Mouse (Mus musculus) macrophage (primary cell): ENCODE results near the gene Slc38a6. TPM values are rescaled to one million over a fixed set of nuclear protein-coding genes. Genes with fewer than 3 reads are reported as not detected.

ENCODE experiments used
- H3K27ac ChIP-seq: fragments of 350-480 bp; formaldehyde crosslinking; 2 replicates; pipeline ENCODE4 v1.9.0; 2021
- H3K36me3 ChIP-seq: fragments of 350-480 bp; formaldehyde crosslinking; 2 replicates; pipeline ENCODE4 v1.9.0; 2021; ENCODE audit errors: inconsistent target
- H3K4me3 ChIP-seq: fragments of 350-480 bp; formaldehyde crosslinking; 2 replicates; pipeline ENCODE4 v1.9.0; 2021; ENCODE audit errors: inconsistent target
- H3K79me2 ChIP-seq: fragments of 350-480 bp; formaldehyde crosslinking; 2 replicates; pipeline ENCODE4 v1.9.0; 2021; ENCODE audit errors: inconsistent target
- WGBS: methylation state at CpG from one replicate; pipeline ENCODE4 v1.1.7; 2026; ENCODE audit warnings: inconsistent platforms; ENCODE audit not compliant: missing documents; 5-methylcytosine and 5-hydroxymethylcytosine counted together
- polyA plus RNA-seq: library from polyadenylated mRNA; stranded (reverse); fragments of 250-400 nt; gene quantifications from 3 replicates; pipeline ENCODE4 v1.2.4, GENCODE M21; 2018; ENCODE audit warnings: inconsistent platforms

The Slc38a6 gene
- polyA plus RNA-seq, 1 experiment from 2014 or later: 40.6 TPM

DNA sequence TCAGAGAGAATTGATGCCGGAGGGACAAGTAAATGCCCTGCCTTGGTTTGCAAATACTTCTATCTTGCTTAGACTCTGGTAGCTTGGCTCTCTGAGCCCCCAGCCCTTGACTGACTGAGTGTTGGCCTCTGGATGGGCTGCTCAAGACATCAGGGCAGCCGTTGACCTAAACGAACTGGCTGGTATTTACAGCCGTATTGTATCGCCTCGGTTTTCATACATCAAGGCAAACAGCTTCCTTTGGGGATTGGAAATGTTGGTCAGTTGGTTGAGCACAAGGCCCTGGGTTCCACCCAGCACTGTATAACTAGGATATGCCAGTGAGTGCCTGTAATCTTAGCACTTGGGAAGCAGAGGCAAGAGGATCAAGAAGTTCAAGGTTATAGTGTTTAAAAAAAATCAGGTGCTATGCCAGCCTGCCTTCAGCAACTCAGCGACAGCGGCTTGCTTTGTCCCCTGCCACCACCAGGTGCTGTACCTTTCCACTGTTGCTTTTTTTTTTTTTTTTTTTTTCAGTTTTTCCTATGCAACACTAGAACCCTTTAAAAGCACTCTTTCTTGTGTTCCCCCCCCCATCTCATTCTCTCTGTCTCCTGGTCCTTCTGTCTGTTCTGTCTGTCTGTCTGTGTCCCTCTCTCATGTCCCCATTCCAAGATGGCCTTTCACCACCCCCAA is 94.2 kb downstream of the Slc38a6 start:
- Histone ChIP-seq H3K36me3 (no peaks in the 10 kb centered on the region), H3K4me3 (no peak overlapping the region), H3K27ac (no peak overlapping the region), H3K79me2 (no peaks in the 10 kb centered on the region)
- WGBS: 89% methylated on average over 8 of the region's 8 CpGs

- no peak overlapping the region for H3K4me3 ChIP-seq
- no peaks in the 10 kb centered on the region for H3K79me2 ChIP-seq
- 58% methylated on average over 6 of the region's 7 CpGs for WGBS
Measured at GRCm38 (mm10) chr12:73381452-73381851, 94.9 kb downstream of the Slc38a6 start.

GRCm38 (mm10) chr12:73382290-73383178 is 96.0 kb downstream of the Slc38a6 start:
- Histone ChIP-seq H3K36me3 (no peaks in the 10 kb centered on the region), H3K27ac (no peak overlapping the region), H3K4me3 (no peak overlapping the region), H3K79me2 (no peaks in the 10 kb centered on the region)
- 53% methylated on average over 10 of the region's 12 CpGs for WGBS

More at GRCm38 (mm10) chr12:73381452-73381851, 94.9 kb downstream of the Slc38a6 start:
- H3K36me3 ChIP-seq: no peaks in the 10 kb centered on the region
- no peak overlapping the region for H3K27ac ChIP-seq

DNA sequence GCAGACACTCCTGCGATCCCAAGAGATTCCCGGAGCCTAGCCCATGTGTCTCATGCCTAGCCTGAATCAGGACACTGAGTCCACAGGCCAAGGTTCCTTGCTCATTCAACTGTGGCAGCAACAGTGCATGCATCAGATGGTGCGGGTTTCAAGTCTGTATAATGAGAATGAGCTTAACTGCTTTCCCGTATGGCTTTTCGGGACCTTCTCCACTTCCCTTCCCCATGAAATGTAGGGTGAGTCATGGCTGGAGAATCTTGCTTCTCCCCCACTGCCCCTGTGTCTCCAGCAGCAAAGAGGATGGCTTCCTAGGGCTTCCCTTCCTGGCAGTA is 96.6 kb downstream of the Slc38a6 start:
- 84% methylated on average over 5 of the region's 5 CpGs for WGBS
- Histone ChIP-seq H3K36me3 (no peaks in the 10 kb centered on the region), H3K79me2 (no peaks in the 10 kb centered on the region), H3K27ac (no peak overlapping the region), H3K4me3 (no peak overlapping the region)

DNA sequence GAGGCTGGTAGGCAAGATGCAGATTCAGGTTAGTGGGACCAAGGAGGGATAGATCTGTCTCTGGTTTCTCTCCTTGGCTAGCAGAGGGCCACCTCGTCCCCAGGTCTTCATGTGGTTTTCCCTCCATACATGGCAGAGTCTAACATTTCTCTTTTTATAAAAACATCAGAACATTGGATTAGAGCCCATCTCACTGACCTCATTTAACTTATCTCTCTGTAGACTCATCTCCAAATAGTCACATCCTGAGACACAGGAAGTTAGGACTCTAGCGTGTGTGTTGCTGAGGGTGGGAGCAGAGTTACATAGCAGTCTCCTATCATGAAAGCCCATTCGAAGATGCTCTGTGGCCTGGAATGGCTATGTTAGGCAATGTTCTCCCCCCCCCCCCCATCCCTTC is 97.3 kb downstream of the Slc38a6 start:
- 58% methylated on average over 3 of the region's 3 CpGs for WGBS
- H3K27ac ChIP-seq: no peak overlapping the region
- no peaks in the 10 kb centered on the region for H3K36me3 ChIP-seq
- no peaks in the 10 kb centered on the region for H3K79me2 ChIP-seq
- no peak overlapping the region for H3K4me3 ChIP-seq

GRCm38 (mm10) chr12:73384747-73385146 is 98.2 kb downstream of the Slc38a6 start:
- Histone ChIP-seq H3K36me3 (no peaks in the 10 kb centered on the region), H3K27ac (no peak overlapping the region), H3K79me2 (no peaks in the 10 kb centered on the region), H3K4me3 (no peak overlapping the region)
- 14% methylated on average over 6 of the region's 6 CpGs for WGBS

DNA sequence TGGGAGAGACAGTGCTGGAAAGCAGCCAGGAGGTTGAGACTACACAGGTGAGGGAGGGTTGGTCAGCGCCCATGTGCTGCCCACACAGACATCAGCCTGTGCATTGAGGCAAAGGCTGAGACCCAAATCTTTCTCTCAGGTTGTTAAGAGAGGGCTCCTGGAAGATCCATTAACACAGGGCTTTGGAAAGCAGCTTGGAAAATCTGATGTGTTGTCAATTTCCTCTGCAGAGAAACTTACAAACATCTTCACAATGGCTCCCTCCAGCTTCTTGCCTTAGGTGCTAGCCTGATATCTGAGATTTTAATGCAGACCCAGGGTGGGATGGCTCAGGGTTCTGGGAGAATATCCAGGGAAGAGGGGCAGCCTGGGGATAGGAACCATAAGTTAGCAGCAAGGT is 105.9 kb downstream of the Slc38a6 start:
- H3K36me3 ChIP-seq: no peaks in the 10 kb centered on the region
- no peak overlapping the region for H3K4me3 ChIP-seq
- 92% methylated on average over 1 of the region's 1 CpGs for WGBS
- no peaks in the 10 kb centered on the region for H3K79me2 ChIP-seq
- no peak overlapping the region for H3K27ac ChIP-seq

DNA sequence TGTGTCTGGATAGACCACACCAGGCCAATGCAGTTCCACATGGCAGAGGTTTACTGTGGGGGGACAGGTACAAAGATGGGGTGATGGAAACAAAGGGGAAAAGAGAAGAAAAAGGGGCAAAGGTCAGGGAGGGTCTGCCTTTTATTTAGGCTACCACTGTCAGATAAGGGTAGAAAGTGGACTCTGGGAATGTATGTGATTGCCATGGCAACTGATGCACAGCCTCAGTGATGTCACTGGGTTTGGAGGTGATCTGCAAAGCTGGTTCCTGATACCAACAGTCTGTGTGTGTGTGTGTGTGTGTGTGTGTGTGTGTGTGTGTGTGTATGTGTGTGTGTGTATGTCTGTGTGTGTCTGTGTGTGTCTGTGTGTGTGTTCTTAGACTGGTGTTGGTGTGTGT is 106.4 kb downstream of the Slc38a6 start:
- no peaks in the 10 kb centered on the region for H3K79me2 ChIP-seq
- no peak overlapping the region for H3K4me3 ChIP-seq
- no peaks in the 10 kb centered on the region for H3K36me3 ChIP-seq
- no peak overlapping the region for H3K27ac ChIP-seq

GRCm38 (mm10) chr12:73393881-73394291 is 107.3 kb downstream of the Slc38a6 start:
- WGBS: 99% methylated on average over 6 of the region's 6 CpGs
- no peak overlapping the region for H3K4me3 ChIP-seq
- H3K27ac ChIP-seq: no peak overlapping the region
- no peaks in the 10 kb centered on the region for H3K36me3 ChIP-seq
- H3K79me2 ChIP-seq: no peaks in the 10 kb centered on the region

GRCm38 (mm10) chr12:73394571-73394970 is 108.0 kb downstream of the Slc38a6 start:
- 93% methylated on average over 5 of the region's 5 CpGs for WGBS
- Histone ChIP-seq H3K4me3 (no peak overlapping the region), H3K36me3 (no peaks in the 10 kb centered on the region), H3K79me2 (no peaks in the 10 kb centered on the region), H3K27ac (no peak overlapping the region)

DNA sequence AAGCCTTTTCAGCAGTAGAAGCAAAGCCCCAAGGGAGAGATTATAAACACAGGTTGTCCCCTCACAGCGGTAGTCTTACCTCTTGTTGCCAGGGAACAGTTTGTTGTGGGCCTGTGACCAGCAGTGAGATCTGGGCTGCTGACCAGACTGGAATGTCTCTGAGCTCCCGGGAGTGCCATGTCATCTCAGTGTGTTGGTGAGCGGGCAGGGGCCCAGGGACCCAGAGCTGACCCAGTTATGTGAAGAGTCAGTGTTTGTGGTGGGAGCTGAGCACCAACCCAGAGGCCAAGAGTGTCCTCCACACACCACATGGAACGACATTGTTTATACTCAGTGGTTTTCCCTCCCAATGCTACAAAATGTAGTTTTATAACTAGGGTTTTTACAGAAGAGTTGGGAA is 112.8 kb downstream of the Slc38a6 start:
- Histone ChIP-seq H3K79me2 (no peaks in the 10 kb centered on the region), H3K27ac (no peak overlapping the region), H3K36me3 (no peaks in the 10 kb centered on the region), H3K4me3 (no peak overlapping the region)
- WGBS: 94% methylated on average over 4 of the region's 4 CpGs

GRCm38 (mm10) chr12:73400481-73401025 is 114.0 kb downstream of the Slc38a6 start:
- WGBS: 98% methylated on average over 4 of the region's 4 CpGs
- Histone ChIP-seq H3K36me3 (no peaks in the 10 kb centered on the region), H3K79me2 (no peaks in the 10 kb centered on the region), H3K4me3 (no peak overlapping the region), H3K27ac (no peak overlapping the region)

DNA sequence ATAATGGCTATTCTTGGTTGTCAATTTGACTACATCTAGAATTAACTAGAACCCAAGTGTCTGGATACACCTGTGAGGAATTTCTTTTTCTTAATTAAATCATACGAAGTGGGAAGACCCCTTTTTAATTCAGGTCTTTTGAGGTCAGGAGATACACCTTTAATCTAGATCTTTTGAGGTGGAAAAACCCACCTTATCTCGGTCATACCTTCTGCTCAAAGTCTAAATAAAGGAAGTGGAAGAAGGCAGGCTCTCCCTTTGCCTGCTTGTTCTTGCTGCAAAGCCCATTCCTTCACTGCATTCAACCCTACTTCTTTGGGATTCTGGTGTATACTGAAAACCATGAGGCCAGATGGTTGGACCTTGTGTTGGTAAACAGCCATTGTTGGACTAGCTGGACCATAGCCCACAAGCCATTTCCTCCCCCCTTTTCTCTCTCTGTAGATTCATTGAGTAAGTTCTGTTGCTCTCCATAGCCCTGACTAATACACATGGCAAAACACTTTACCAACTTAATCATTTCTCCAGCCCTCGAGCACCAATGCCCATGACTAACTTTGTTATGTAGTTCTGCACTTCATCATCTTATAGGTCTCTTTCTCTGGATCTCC is 115.0 kb downstream of the Slc38a6 start:
- WGBS: 49% methylated on average over 3 of the region's 3 CpGs
- Histone ChIP-seq H3K36me3 (no peaks in the 10 kb centered on the region), H3K27ac (no peak overlapping the region)

GRCm38 (mm10) chr12:73402137-73402712 is 115.6 kb downstream of the Slc38a6 start:
- WGBS: 87% methylated on average over 5 of the region's 5 CpGs
- Histone ChIP-seq H3K79me2 (no peaks in the 10 kb centered on the region), H3K4me3 (no peak overlapping the region), H3K27ac (no peak overlapping the region), H3K36me3 (no peaks in the 10 kb centered on the region)

More for the DNA sequence above, 115.0 kb downstream of the Slc38a6 start:
- no peaks in the 10 kb centered on the region for H3K79me2 ChIP-seq
- H3K4me3 ChIP-seq: no peak overlapping the region
